Mouse (Mus musculus) MEL (cell line): ENCODE results near the gene Zfp324. TPM values are rescaled to one million over a fixed set of nuclear protein-coding genes. Genes with fewer than 3 reads are reported as not detected.

Experiments
- DNase-seq: peaks from one replicate; pipeline ENCODE4 v3.0.0; 2011; ENCODE audit warnings: low read depth, low spot score
- H3K27ac ChIP-seq: 2 replicates; pipeline ENCODE4 v1.5.1; 2012; ENCODE audit warnings: low read depth, mild to moderate bottlenecking, control low read depth, low read length, moderate library complexity; ENCODE audit not compliant: control insufficient read depth
- H3K27me3 ChIP-seq, 2 experiments: fragments of 150-350 bp in 1 of 2; sonication (generic) in 1 of 2; 2 replicates each; pipeline ENCODE4 v1.6.1; 2012; ENCODE audit warnings: low read length in 2 of 2, mild to moderate bottlenecking in 2 of 2, improper control_type of control experiment in 1 of 2, moderate library complexity in 1 of 2; ENCODE audit not compliant: insufficient read depth in 2 of 2, control insufficient read depth in 1 of 2
- H3K36me3 ChIP-seq, 2 experiments: 2 replicates each; pipeline ENCODE4 v1.6.1; 2012 to 2014; ENCODE audit warnings: low read length in 2 of 2, improper control_type of control experiment in 1 of 2, inconsistent platforms in 1 of 2, mild to moderate bottlenecking in 1 of 2; ENCODE audit not compliant: insufficient read depth in 2 of 2, control insufficient read depth in 1 of 2
- H3K4me1 ChIP-seq, 2 experiments: fragments of 150-350 bp in 1 of 2; sonication (generic) in 1 of 2; 2 replicates each; pipeline ENCODE4 v1.6.1; 2012; ENCODE audit warnings: low read length in 2 of 2, improper control_type of control experiment in 1 of 2, mild to moderate bottlenecking in 1 of 2; ENCODE audit not compliant: insufficient read depth in 2 of 2, control insufficient read depth in 1 of 2
- H3K4me3 ChIP-seq, 2 experiments: fragments of 150-350 bp in 1 of 2; sonication (generic) in 1 of 2; 2 replicates each; pipeline ENCODE4 v1.5.1; 2012; ENCODE audit warnings: low read depth in 2 of 2, low read length in 2 of 2, mild to moderate bottlenecking in 2 of 2, moderate library complexity in 2 of 2, control low read depth in 1 of 2, improper control_type of control experiment in 1 of 2; ENCODE audit not compliant: control insufficient read depth in 1 of 2, insufficient read depth in 1 of 2
- H3K79me2 ChIP-seq: 2 replicates; pipeline ENCODE4 v1.6.1; 2012; ENCODE audit warnings: mild to moderate bottlenecking, low read length, moderate library complexity; ENCODE audit not compliant: control insufficient read depth, poor library complexity, insufficient read depth
- H3K9ac ChIP-seq: 2 replicates; pipeline ENCODE4 v1.6.1; 2012; ENCODE audit warnings: low read depth, mild to moderate bottlenecking, control low read depth, low read length, moderate library complexity; ENCODE audit not compliant: control insufficient read depth, poor library complexity, severe bottlenecking
- H3K9me3 ChIP-seq: fragments of 150-350 bp; sonication (generic); replicated peaks from 2 replicates; pipeline ENCODE4 v1.6.1; 2012; ENCODE audit warnings: mild to moderate bottlenecking, low read length, improper control_type of control experiment, moderate library complexity; ENCODE audit not compliant: insufficient read depth
- BHLHE40 ChIP-seq: IDR thresholded peaks from 2 replicates; pipeline ENCODE4 v1.6.1; 2012; ENCODE audit warnings: low read depth, mild to moderate bottlenecking, inconsistent platforms, low read length, improper control_type of control experiment, borderline replicate concordance
- CHD1 ChIP-seq: IDR thresholded peaks from 2 replicates; pipeline ENCODE4 v1.6.1; 2012; ENCODE audit warnings: low read depth, mild to moderate bottlenecking, inconsistent platforms, low read length, improper control_type of control experiment
- E2F4 ChIP-seq: IDR thresholded peaks from 2 replicates; pipeline ENCODE4 v1.6.1; 2011; ENCODE audit warnings: low read depth, low read length, improper control_type of control experiment, borderline replicate concordance
- EP300 ChIP-seq, 2 experiments: IDR thresholded peaks; 2 replicates each; pipeline ENCODE4 v1.6.1; 2011; ENCODE audit warnings: improper control_type of control experiment in 2 of 2, low read length in 2 of 2, low read depth in 1 of 2, mild to moderate bottlenecking in 1 of 2
- ETS1 ChIP-seq: IDR thresholded peaks from 2 replicates; pipeline ENCODE4 v1.6.1; 2012; ENCODE audit warnings: low read depth, mild to moderate bottlenecking, inconsistent platforms, low read length, improper control_type of control experiment, moderate library complexity
- GABPA ChIP-seq: IDR thresholded peaks from 2 replicates; pipeline ENCODE4 v1.6.1; 2012; ENCODE audit warnings: low read depth, mild to moderate bottlenecking, inconsistent platforms, low read length, improper control_type of control experiment, moderate library complexity
- JUND ChIP-seq: IDR thresholded peaks from 2 replicates; pipeline ENCODE4 v1.6.1; 2011; ENCODE audit warnings: low read depth, mild to moderate bottlenecking, improper control_type of control experiment, low read length
- MAFK ChIP-seq: IDR thresholded peaks from 2 replicates; pipeline ENCODE4 v1.6.1; 2011; ENCODE audit warnings: low read depth, mild to moderate bottlenecking, low read length, improper control_type of control experiment, borderline replicate concordance
- MAX ChIP-seq: IDR thresholded peaks from 2 replicates; pipeline ENCODE4 v1.6.1; 2011; ENCODE audit warnings: low read length, improper control_type of control experiment
- MEF2A ChIP-seq: IDR thresholded peaks from 2 replicates; pipeline ENCODE4 v1.6.1; 2014; ENCODE audit warnings: low read depth, mild to moderate bottlenecking, inconsistent platforms, low read length, improper control_type of control experiment; ENCODE audit not compliant: poor library complexity, insufficient replicate concordance, severe bottlenecking; ENCODE audit errors: extremely low read depth
- MXI1 ChIP-seq: IDR thresholded peaks from 2 replicates; pipeline ENCODE4 v1.6.1; 2011; ENCODE audit warnings: mild to moderate bottlenecking, low read depth, low read length, improper control_type of control experiment
- POLR2A ChIP-seq, 2 experiments: IDR thresholded peaks; 2 replicates each; pipeline ENCODE4 v1.6.1; 2011 to 2012; ENCODE audit warnings: low read length in 2 of 2, mild to moderate bottlenecking in 2 of 2, control low read depth in 1 of 2, improper control_type of control experiment in 1 of 2, low read depth in 1 of 2, moderate library complexity in 1 of 2; ENCODE audit not compliant: control insufficient read depth in 1 of 2, insufficient read depth in 1 of 2, poor library complexity in 1 of 2
- SMC3 ChIP-seq: IDR thresholded peaks from 2 replicates; pipeline ENCODE4 v1.6.1; 2011; ENCODE audit warnings: low read depth, low read length, improper control_type of control experiment
- TCF12 ChIP-seq: IDR thresholded peaks from 2 replicates; pipeline ENCODE4 v1.6.1; 2014; ENCODE audit warnings: low read depth, mild to moderate bottlenecking, inconsistent platforms, low read length, improper control_type of control experiment, moderate library complexity
- USF1 ChIP-seq: IDR thresholded peaks from 2 replicates; pipeline ENCODE4 v1.6.1; 2014; ENCODE audit warnings: low read depth, mild to moderate bottlenecking, inconsistent platforms, low read length, improper control_type of control experiment, moderate library complexity
- USF2 ChIP-seq, 2 experiments: IDR thresholded peaks; 2 replicates each; pipeline ENCODE4 v1.6.1; 2011 to 2012; ENCODE audit warnings: improper control_type of control experiment in 2 of 2, low read length in 2 of 2, borderline replicate concordance in 1 of 2, inconsistent platforms in 1 of 2, low read depth in 1 of 2, mild to moderate bottlenecking in 1 of 2; ENCODE audit not compliant: insufficient read depth in 1 of 2
- ZKSCAN1 ChIP-seq: IDR thresholded peaks from 2 replicates; pipeline ENCODE4 v1.6.1; 2012; ENCODE audit warnings: low read depth, mild to moderate bottlenecking, inconsistent platforms, low read length, improper control_type of control experiment, moderate library complexity
- polyA plus RNA-seq, 2 experiments: library from polyadenylated mRNA; stranded (reverse) in 1 of 2; unstranded in 1 of 2; fragments of >175 nt in 1 of 2; fragments of >200 nt in 1 of 2; gene quantifications; 2 replicates each; pipeline versions ENCODE4 v1.2.1 to v1.2.4; 2012; ENCODE audit warnings: low replicate concordance in 2 of 2, low read depth in 1 of 2; ENCODE audit not compliant: insufficient read length in 2 of 2, insufficient read depth in 1 of 2, missing spikeins in 1 of 2
- total RNA-seq: library from RNA; depleted of rRNA; stranded (reverse); fragments of 300-350 nt; gene quantifications from 2 replicates; pipeline ENCODE4 v1.2.3, GENCODE M21; 2012

Zfp324 gene
- total and polyA plus RNA-seq, 3 experiments: 5.2 to 9.9 TPM; not detected in 1

DNA sequence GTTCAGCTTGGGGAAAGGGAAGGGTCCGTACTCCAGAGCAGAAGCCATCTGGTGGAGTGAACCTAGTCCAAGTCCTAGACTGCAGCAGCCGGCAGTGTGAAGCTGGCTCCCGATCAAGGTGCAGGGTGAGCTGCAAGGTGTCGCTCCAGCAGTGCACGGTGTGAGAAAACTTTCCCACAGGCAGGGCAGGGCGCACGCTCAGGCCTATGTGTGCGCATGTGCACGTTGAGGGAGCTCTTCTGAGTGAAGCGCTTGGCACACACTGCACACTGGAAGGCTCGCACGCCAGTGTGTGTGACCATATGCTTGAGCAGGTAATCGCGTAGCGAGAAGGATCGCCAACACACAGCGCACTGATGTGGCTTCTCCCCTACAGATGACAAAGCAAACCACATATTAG, 40.4 kb downstream of the Zfp324 start:
- Histone ChIP-seq H3K4me3 (no peak overlapping the region), H3K9me3 (no peaks in the 10 kb centered on the region), H3K9ac (no peak overlapping the region)

DNA sequence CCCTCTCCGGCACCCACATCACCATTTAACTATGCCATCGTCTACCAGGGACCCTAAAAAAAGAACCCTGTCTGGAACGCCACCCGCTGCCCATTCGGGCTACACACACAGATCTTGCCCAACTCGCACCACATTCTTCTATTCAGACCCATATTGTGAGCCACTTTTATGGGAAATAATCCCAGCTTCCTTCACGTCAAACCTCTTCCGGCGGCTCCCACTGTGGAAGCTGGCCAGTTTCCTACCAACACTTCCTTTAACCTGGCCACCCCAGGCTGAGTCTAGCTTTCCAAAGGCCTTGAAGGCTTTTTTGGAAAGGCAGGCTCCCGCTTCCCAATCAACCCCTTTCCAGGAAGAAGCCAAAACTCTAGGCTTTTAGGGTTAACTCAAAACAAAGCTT, 40.9 kb downstream of the Zfp324 start:
- no peaks in the 10 kb centered on the region for H3K9me3 ChIP-seq

More for the DNA sequence above, 40.4 kb downstream of the Zfp324 start:
- no peak for DNase-seq
- no peak overlapping the region for H3K27ac ChIP-seq
- H3K36me3 ChIP-seq: no peaks in the 10 kb centered on the region; a peak in 1 of 4 replicates
- no peaks in the 10 kb centered on the region for H3K27me3 ChIP-seq
- peaks cover 0 to 8% of the 10 kb centered on the region in 2 experiments; a peak in 1 of 4 replicates for H3K4me1 ChIP-seq
- H3K79me2 ChIP-seq: peaks cover 20% of the 10 kb centered on the region
- no peak for TF ChIP-seq ZKSCAN1
- no peak for TF ChIP-seq EP300 (IDR thresholded peaks at IDR 0.05; ENCODE audit: low read depth in 1 of 2, low read length in 2 of 2)
- TF ChIP-seq USF1: no peak
- TF ChIP-seq MEF2A: no peak
- TF ChIP-seq E2F4: no peak
- TF ChIP-seq USF2 (IDR thresholded peaks at IDR 0.05; ENCODE audit: borderline replicate concordance in 1 of 2, insufficient read depth in 1 of 2, low read depth in 1 of 2, low read length in 2 of 2): no peak
- TF ChIP-seq TCF12: no peak
- no peak for TF ChIP-seq POLR2A (IDR thresholded peaks at IDR 0.05; ENCODE audit: control insufficient read depth in 1 of 2, insufficient read depth in 1 of 2, low read depth in 1 of 2, low read length in 2 of 2, poor library complexity in 1 of 2)
- TF ChIP-seq BHLHE40: no peak
- TF ChIP-seq CHD1: no peak

More for the DNA sequence above, 40.9 kb downstream of the Zfp324 start:
- DNase-seq: no peak
- Histone ChIP-seq H3K4me3 (no peak overlapping the region), H3K4me1 (peaks cover 0 to 8% of the 10 kb centered on the region in 2 experiments; a peak in 1 of 4 replicates), H3K27ac (no peak overlapping the region), H3K79me2 (peaks cover 20% of the 10 kb centered on the region)
- TF ChIP-seq EP300 (IDR thresholded peaks at IDR 0.05; ENCODE audit: low read depth in 1 of 2, low read length in 2 of 2) (no peak), JUND (no peak), ETS1 (no peak), ZKSCAN1 (no peak), MAFK (no peak), E2F4 (no peak), MAX (no peak), POLR2A (IDR thresholded peaks at IDR 0.05; ENCODE audit: control insufficient read depth in 1 of 2, insufficient read depth in 1 of 2, low read depth in 1 of 2, low read length in 2 of 2, poor library complexity in 1 of 2) (no peak), SMC3 (no peak), GABPA (no peak), MXI1 (no peak), CHD1 (no peak)
- TF ChIP-seq, all 39 proteins: peak for 0
- Histone ChIP-seq H3K9ac (no peak overlapping the region), H3K27me3 (no peaks in the 10 kb centered on the region), H3K36me3 (no peaks in the 10 kb centered on the region; a peak in 1 of 4 replicates)
